Mouse (Mus musculus) T-helper 1 cell (primary cell): ENCODE data around the gene Mcat.

Experiments used
- in situ Hi-C: fragments of 300-600 bp; cut with MboI, MseI; formaldehyde crosslinking; loops from one replicate; pipeline ENCODE4 v1.15.1; 2025; ENCODE audit warnings: high pct_unique_total_duplicates

Gene Mcat

DNA sequence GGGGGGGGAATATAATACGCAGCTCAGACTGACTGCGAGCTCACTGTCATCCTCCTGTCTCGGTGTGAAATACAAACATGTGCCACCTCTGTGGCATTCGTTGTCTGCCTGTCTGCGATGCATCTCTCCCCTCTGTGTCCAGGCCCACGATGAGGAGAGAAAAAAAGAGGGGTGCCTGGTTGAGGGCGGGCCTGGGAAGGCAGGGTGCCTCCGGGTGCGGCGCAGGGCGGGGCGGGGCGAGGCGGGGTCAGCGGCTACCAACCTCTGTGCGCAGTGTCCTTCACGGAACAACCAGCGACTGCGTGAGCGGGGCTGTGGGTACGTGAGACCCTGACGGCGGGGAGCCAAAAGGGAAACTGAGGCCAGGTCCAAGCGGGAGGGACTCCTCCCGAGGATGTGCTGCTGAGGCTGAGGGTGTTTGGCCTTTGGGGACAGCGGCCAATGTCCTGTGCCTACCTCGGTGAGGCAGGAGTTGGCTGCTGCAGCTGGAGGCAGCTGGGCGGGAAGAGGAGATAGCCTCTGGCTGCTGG lies at the start of gene Mcat, which contains the start of gene Tspo:
TSS of gene Mcat (minus strand) at position 461 of the 530 bp plus-strand sequence.
TSS of gene Tspo (plus strand) at position 266 of the 530 bp plus-strand sequence.
- in situ Hi-C loops = no loop called here

GRCm38 (mm10) chr15:83607115-83607802 lies 43.7 kb upstream of the Mcat start:
- in situ Hi-C loops = no loop called here

GRCm38 (mm10) chr15:83606700-83607099 lies 43.1 kb upstream of the Mcat start:
- in situ Hi-C loops = no loop called here

DNA sequence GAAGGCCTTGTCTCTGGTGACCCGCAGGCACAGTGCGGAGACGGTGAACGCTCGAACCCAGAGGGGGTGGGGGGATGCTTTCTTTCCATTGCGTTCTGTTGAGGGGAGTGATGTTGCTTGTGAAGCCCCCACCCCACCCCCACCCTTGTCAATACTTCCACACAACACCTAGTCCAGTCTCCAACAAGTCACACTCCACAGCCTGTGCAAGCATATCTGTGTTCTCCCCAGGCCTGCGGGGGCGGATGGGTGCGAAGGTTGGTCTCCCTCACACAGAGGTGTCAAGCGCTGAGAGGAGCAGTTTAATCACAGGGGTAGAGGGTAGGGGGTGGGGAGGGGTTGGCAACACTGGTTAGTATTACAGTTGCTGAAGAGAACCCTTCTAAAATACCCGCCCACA lies 42.6 kb upstream of the Mcat start:
- in situ Hi-C loops = no loop called here

- in situ Hi-C loops = no loop called here
Measured at GRCm38 (mm10) chr15:83603426-83603825, 39.8 kb upstream of the Mcat start.

- in situ Hi-C loops = no loop called here
Measured at GRCm38 (mm10) chr15:83603046-83603396, 39.4 kb upstream of the Mcat start.

- in situ Hi-C loops = no loop called here
Measured at GRCm38 (mm10) chr15:83602372-83603045, 38.9 kb upstream of the Mcat start.

- in situ Hi-C loops = no loop called here
Measured at GRCm38 (mm10) chr15:83601185-83601584, 37.6 kb upstream of the Mcat start.

DNA sequence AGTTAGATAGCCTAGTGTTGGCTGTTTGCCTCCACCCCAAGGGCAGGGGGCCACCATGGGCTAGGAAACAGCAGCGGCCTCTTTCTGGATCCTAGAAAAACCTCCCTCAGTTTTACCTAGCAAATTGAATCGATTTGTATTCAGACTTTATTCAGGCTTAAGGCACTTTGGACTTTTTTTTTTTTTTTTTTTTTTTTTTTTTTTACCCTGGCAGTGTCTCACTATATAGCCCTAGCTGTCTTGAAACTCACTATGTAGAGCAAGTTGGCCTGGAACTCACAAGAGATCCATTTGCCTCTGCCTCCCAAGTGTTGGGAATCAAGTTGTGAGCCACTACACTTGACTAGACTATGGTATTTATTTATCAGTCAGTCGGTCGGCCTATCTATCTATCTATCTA lies 33.2 kb upstream of the Mcat start:
- in situ Hi-C loops = no loop called here

GRCm38 (mm10) chr15:83595364-83595711 lies 31.8 kb upstream of the Mcat start:
- in situ Hi-C loops = no loop called here

- in situ Hi-C loops = no loop called here
Measured at GRCm38 (mm10) chr15:83594513-83595363, 31.2 kb upstream of the Mcat start, which contains the start of gene Ttll12. Gene Ttll12, minus strand, starts transcription at chr15:83595157.

DNA sequence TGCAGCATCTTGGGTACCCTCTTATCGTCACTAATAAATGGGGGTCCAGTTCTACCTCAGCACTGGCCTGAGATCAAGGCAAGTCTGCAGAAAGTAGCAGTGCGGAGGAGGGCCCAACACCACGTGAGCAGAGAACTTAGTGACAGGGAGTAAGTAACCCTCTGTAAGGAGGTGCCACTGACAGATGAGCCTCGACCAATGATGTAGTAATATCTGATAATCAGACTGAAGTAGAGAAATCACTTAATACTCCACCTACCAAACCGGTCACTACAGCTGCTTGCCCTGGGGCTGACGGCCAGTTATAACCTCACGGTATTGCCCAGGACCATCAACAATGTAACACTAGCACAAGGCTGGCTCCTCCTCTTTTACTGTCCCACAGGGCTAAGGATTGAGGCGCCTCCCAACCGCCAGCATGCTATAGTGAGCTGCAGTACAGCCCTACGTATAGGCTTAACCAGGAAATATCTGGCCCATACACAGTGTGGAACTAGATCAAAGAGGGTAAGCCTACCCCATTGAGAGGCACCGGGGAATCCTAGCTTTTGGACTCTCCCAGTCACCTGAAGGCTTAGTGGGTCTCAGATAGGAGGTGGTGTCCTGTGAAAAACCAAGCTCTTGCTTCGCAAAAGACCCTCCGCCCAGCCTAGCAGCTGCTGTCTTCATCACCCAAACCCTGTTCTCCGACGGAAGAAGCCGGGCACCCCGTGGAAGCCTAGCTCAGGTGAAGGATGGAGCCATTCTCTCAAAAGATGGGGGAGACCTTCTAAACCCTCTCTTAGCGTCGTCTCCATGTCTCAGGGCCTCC lies 30.3 kb upstream of the Mcat start:
- in situ Hi-C loops = no loop called here

GRCm38 (mm10) chr15:83593189-83593585 lies 29.6 kb upstream of the Mcat start:
- in situ Hi-C loops = no loop called here

DNA sequence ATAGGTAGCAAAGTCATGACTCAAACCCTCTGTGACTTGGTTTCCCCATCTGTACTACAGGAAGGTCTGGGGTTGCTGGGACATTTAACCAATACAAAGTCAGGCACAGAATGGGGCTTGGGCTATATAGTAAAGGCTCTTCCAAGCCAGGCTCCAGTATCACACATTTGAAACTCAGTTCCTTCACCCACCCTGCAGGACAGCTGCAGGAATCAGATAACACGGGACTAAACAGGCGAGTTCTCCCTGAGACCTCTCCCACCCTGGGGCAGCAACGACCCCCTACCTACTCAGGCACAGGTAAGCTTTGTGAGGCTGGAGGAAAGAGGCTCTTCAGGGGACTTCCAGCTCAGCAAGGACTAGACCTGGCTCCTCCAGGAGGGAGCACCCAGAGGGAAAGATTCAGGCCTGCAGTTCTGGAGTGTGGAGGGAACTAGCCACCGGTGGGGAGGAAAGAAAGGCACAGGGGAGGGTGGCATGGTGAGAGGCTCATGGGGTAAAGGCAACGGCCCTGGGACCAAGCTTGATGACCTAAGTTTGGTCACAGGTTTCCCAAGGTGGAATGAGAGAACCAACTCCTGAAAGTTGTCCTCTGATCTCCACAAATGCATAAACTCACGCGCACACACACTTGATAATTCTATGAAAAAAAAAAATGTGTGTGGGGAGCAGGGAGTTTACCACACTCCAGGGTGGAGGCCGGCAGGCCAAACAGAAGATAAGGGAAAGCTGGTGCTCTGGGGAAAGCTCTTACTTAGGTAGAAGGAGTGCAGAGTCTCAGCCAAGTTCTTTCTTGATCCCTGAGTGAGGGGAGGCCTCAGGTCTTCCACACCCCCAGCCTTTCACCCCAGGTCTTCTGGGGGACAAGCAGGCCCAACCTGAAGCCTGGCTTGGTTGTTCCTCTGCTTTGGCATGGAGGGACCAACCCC lies 28.9 kb upstream of the Mcat start:
- in situ Hi-C loops = no loop called here

DNA sequence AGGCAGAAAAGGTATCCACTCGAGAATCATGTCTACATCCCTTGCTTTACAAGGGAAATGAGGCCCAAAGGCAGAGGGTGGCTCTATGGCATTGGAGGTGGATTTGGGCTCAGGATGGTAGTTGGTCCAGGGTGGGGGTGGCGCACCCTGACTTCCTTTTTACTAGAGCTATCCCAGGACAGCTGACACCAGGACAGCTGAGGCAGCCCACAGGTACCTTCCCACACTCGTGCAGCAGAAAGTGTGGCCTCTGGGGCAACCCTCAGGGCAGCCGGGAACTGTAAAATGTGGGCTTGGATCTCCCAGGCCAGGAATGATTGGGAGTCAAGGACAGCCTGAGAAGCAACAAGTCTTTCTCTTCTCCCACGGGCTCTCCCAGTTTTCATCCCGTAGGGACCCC lies 28.2 kb upstream of the Mcat start:
- in situ Hi-C loops = no loop called here

DNA sequence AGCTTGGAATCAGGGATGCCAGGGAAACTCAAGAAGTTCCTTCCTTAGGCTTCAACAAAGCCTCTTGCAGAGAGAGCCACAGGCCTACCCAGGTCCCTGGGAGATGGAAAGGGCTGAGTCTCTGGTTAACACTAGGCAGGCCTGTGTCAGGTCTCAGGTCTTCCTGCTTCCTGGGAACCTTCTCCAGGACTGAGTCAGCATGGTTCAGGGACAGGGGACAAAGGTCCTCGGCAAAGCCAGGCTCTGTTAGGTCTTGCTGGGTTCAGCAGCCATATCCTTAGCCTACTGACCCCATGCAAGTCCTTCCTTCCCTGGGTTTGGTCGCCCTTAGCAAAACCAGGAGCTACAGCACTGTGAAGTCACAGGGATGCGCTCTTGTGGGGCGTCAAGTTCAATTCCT lies 27.3 kb upstream of the Mcat start:
- in situ Hi-C loops = no loop called here

DNA sequence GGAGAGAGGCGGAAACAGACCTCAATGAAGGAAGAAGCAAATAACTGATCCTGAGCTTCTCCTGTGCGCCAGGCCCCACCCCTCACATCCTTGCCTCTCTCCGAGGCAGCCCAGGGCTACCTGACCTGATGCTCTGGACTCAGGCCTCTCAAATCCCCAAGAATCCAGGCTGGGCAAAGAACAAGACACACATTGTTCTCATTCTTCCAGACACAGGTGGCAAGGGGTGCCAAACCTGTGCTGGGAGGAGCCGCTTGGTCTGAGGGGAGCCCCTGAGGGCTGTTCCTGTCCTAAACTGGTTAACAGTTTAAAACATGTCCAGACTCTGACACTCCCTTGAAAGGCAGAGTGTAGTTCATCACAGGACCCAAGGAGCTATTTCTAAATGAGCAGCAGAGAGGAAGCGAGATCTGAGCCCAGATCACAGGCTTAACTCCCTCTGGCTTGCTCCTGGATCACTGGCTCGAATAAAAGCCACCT lies 21.2 kb upstream of the Mcat start:
- in situ Hi-C loops = no loop called here

DNA sequence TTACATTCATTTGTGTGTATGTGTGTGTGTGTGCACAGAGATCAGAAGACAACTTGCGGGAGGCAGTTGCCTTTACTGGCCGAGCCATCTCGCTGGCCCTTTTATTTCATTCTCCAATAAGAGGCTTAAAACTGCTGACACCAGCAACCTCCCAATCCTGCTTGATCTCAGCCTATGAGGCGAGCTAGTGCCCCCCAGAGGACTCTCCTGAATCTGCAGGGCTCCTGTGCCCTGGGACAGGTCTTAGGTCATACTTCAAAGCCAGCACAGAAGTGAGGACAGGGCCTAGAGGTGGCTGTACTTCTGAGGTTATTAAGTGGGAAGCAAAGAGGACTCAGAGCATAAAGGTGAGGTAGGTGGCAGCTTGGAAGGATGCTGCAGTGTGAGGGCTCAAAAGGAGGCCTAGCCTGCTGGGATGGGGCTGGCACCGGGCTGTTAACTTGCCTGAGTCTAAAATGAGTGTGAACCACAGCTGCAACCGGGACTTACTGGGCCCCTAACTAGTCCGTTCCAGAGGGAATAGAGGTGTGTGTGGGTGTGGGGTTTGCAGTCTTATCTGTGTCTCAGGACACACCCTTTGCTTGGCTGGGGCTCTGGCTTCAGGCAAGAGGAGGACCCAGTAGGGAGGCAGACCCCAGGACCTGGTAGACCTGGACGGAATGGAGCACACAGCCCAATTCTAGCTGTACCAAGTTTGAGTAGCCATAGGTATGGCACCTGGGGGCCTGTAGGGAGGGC lies 20.0 kb upstream of the Mcat start:
- in situ Hi-C loops = no loop called here

GRCm38 (mm10) chr15:83582931-83583330 lies 19.3 kb upstream of the Mcat start:
- in situ Hi-C loops = no loop called here
